Mouse (Mus musculus) frontal cortex, postnatal 36 days (tissue): Measurements from ENCODE around the gene Gm9844.

Experiments
- DNase-seq, 2 experiments: peaks; one replicate each; pipeline ENCODE4 v3.0.0; 2022; ENCODE audit warnings: low spot score in 2 of 2

Gm9844 gene

DNA sequence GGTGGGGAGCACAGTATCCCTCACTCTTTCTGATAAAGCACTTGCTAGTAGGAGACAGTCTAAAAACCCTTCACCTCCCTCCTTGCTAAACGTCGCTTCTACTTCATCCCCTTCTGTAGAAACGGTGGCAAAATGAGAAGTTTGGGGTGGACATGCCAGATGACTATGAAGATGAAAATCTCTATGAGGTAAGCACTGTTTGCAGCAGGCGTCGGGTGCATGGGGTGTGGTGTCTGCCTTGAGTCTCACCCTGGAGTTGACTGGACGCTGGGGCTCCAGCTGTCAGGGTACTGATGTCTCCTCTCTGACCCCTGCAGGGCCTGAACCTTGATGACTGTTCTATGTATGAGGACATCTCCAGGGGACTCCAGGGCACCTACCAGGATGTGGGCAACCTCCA is 39.1 kb downstream of the Gm9844 start:
- no peak for DNase-seq

DNA sequence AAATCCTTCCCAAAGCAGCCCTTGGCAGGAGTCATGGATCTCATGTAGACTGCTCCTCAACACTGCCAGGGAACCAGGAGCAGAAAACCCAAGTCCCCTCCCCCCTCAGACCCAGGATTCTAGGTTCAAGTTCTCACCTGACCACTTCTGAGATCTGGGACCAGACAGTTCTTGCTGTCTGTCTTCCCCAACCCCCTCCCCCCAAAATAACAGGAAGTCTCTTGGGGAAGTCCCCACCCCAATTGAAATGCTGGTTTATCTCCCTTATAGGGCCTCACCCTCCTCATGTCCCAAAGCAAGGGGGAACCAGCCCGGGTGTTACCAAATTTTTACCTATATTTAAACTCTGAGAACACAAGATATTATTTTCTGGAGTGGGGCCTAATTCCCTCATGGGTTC is 39.8 kb downstream of the Gm9844 start:
- no peak for DNase-seq

DNA sequence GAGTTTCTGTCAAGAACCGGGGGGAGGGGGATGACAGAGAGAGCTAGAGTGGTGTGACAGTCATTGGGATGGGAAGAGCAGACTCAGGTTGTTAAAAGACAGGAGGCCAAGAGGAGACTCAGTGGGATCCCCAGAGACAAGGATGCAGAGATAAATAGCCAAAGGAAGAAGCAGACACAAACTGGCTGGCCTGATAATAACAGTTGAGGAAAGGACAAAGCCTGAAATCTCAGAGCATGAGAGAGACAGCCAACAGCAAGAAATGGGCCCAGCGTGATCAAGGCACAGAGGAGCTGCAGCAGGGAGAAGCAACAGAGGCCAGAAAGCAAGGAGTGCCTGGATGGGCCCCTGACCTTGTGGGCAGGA is 40.2 kb downstream of the Gm9844 start:
- no peak for DNase-seq

DNA sequence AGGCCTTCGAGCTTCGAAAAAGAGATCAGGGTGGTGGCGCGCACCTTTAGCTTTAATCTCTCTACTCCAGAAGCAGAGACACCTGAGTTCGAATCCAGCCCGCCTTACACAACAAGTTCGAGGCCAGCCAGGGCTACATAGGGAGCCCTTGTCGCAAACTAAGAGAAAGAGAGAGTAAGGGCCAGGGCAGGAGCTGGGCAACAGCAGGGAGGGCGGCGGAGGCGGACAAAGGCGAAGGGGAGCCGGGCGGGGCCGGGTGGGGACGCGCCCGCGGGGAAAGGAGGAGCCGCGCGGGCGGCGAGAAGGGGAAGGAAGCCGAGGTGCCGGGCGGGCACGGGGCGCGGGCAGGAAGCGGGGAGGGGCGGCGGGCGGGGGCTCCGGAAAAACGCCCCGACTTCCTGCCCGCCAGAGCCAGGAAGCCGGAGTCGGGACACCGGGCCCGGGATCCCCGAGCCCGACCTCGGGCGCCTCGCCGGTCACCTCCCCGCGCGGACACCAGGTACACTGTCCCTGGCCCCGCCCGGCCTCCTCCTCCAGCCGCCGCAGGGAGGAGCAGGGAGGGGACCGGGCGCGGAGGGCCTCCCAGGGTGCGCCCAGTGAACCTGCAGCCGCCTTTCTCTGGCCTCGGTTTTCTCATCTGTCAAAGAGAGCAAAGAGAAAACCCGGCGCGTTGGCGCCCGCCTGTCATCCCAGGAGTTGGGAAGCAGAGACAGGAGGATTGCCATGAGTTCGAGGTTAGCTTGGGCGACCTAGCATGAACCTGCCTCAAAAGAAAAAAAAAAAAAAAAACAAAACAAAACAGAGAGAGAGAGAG is 40.8 kb downstream of the Gm9844 start, which contains the start of gene Arhgef1:
Gene Arhgef1 (plus strand): TSS at position 283 of the 814 bp plus-strand sequence.
- peak in 1 of 2 experiments; percentile 28 for DNase-seq

DNA sequence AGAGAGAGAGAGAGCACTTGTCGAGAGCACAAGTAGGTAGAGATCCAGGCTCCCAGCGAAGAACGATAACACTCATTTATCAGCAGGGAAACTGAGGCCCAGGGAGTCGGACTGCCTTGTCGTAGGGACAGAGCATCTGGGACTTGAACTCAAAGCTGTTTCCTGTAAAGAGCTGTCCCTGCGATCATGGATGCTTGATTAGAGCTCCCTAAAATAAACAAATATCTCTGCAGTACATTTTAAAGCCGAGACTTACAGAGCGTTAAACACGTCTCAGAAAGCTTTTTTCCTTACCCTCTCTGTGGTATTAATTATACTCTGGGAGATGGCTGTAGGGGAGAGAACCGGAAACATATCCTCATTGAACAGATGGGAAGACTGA is 41.4 kb downstream of the Gm9844 start:
- DNase-seq = no peak

DNA sequence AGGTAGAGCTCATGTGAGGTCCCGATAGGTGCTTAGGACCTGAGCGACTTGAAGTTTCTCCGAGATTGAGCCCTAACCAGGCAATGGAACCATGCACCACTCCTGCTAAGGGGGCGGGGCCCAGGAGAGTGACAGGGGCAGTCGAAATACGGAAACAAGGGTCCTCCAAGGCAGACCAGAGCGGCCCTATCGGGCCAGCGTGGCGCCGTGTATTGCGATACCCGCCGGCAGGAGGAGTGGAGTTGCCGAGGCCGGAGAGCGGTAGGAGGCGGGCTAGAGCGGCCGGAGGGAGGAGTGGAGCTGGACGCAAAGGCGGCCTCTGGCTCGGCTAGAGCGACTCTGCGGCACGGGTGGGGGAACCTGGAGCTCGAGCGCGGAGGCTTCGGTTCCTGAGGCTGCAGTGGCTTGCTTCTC is 42.1 kb downstream of the Gm9844 start:
- peak; percentile 96 to 97 for DNase-seq

DNA sequence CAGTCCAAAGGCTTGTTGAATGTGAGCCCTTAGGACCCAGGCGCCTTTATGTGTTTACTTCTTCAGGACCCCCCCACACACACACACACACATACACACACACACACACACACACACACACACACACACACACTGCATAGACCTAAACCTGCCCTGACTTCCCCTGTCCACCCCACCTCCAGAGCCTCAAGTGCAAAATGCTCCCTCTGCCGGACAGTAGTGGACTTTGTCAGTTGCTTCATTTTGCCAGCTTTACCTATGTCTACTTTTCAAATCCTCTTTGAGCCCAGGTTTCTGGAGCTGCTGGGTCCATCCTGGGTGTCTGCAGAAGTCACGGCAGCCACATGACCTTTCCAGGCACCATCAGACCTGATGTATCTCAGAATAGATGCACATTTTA is 42.9 kb downstream of the Gm9844 start:
- DNase-seq = peak in 1 of 2 experiments; percentile 56

DNA sequence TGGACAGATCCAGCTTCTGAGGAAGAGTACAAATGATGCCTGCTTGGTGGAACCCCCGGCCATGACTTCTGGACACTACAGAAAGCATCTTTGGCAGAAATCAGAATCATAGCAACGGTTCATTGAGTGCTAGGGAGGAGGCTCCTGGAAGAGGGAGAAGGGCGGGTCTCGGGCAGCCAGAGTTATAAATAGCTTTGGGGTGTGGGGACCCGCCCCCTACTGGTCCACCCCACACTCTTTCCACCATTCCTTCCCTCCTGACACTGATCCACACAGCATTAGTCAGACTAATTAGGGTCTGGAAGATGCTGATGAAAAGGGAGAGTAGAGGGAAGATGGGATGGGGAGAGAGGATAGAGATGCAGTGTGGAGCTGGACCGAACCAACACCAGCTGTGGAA is 44.5 kb downstream of the Gm9844 start:
- no peak for DNase-seq

DNA sequence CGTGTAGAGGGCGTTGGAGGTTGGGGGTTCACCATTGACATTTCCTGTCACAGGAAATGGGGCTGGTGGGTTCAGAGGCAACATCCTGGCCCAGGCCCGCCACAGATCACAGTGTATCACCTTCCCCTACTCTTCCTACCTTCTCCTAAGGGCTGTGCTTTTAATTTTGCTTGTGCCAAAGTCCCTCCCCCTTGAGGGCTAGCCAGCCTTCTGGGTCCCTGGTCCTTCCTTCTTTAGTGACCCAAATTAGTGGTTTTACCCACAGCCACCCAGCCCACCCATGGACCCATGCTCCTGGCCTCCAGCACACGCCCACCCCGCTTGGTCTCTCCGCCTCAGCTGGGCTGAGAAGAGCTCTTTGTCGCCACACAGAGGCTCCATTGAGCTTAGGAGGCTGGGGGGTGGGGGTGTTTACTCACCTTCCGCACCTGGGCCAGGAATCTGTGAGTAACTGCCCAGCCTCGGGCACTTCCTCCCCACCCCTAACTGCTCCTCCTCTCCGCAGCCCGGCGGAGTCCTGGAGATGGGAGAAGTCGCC is 45.3 kb downstream of the Gm9844 start:
- DNase-seq = no peak
